Mouse (Mus musculus) thymus, postnatal 10 days (tissue): ENCODE measurements around the gene Sema3g.
A peak's percentile ranks its signal among the peaks of the same experiment; 100 is the strongest.

Source experiments
- DNase-seq, 2 experiments: peaks; one replicate each; pipeline ENCODE4 v3.0.0; 2021; ENCODE audit warnings: low spot score in 2 of 2

Sema3g gene

GRCm38 (mm10) chr14:31195968-31196367 is 21.7 kb upstream of the Sema3g start:
- peak in 1 of 2 experiments; percentile 24 for DNase-seq

- no peak for DNase-seq
These were observed 19.8 kb upstream of the Sema3g start for GRCm38 (mm10) chr14:31197547-31198516.

DNA sequence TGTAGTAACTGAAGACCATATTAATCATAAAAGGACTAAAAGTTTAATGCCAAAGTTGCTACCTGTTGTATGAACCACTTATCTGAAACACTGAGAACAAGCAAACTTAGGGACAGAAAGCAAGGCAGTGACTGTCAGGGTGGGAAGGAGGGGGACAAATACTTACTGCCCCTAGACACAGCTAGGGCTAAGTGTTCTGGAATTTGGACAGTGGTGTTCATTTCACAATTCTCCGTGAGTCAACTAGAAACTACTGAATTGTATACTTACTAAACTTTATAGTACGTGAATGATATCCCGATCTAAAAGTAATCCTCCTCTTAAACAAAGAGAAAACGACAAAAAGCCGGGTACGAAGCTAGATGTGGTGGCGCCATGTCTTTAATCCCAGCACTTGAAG is 18.1 kb upstream of the Sema3g start:
- DNase-seq: no peak

GRCm38 (mm10) chr14:31200038-31200437 is 17.6 kb upstream of the Sema3g start:
- no peak for DNase-seq

- DNase-seq: no peak
These were observed 12.8 kb upstream of the Sema3g start for GRCm38 (mm10) chr14:31204844-31205243.

- no peak for DNase-seq
These were observed 12.5 kb upstream of the Sema3g start for GRCm38 (mm10) chr14:31205244-31205561.

DNA sequence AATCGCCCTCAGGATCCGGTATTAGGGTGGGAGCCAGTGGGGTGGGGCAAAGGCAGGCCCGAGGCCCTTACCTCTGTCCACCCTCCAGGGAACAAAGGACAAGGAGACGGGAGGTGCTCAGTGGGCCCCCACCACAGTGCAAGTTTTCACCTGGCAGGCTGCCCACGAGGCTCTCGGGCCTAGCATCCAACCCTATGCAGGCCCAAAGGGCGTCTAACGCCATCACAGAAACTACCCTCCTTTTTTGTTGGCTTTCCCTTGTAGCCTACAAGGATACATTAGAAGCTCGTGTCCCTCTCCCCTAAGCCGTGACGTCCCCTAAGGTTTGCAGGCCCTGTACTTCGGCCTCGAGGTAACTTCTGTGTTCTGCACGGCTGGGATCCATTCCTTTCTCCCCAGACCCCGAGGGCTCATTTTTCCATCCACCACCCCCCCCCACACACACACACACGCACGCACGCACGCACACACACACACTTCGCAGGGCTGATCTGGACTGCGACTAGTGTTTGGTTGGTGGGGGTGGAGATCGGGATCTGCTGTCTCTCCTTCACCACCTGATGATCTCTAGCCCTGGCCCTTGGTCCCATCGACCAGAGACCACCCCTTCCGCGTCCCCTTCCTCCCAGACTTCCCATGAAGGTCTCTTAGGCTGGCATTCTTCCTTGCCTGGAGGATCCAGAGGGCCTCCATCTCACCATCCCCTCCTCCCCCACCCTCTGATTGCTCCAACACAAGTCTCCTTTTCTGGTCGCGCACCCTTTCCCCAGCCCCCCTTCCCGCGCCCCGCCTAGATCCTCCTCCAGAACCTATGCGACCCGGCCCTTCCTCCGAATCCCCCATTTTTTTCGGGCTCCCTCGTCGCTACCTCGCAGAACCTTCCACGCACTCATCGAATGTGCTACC is 11.8 kb upstream of the Sema3g start:
- DNase-seq: peak; percentile 44 to 45

- DNase-seq: peak; percentile 95 to 98
These were observed 11.1 kb upstream of the Sema3g start for GRCm38 (mm10) chr14:31206472-31206981.

DNA sequence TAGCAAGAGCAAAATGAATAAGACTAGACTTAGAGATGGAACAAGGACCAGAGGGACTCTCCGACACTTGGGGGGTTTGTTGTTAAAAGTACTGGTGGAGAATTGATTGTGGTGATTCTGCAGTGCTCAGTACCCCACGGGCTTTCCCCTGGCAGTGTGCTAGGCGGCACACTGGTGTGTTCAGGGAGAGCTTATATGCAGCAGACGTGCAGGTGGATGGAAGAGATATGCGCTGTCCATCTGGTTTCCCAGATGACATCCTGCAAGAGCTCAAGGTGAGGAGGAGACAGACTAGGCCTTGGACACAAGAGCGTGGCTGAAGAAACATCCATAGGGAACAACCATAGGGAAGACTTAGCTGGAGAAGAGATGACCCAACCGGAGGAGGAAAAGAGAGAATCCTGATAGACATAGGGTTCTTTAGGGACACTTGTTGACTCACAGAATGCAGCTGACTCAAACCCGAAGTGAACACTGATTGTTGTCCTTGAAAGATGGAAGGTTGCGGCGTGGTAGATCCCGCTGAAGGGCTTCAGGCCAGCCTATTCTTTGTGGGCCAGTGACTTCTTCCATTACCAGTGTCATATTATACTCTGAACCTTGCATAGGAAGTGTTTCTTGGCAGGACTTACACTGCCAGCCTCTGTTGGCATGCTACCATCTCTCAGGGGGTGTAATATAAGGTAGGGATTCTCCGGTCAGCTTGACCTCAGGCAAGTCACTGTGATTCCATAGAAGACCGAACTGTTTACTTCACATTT is 10.4 kb upstream of the Sema3g start:
- DNase-seq: no peak

DNA sequence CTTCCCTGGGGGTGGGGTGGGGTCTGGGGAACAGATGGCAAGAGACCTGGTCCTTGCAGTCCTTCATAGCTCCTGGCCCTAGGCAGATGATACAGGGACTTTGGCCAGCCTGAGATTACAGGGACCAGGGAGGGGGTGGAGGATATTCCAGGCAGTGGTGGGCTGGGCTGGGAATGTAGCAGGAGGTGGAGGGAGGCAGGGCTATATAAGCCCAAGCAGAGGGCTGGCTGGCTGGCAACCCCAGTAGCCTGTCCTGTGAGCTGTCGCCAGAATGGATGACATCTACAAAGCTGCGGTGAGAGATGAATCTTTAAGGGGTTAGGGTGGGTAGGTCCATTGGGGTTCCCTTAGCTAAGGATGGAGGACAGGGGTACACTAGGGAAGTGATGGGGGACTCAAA is 9.6 kb upstream of the Sema3g start, which contains the start of gene Tnnc1:
Gene Tnnc1 (plus strand): TSS at position 229 of the 400 bp plus-strand sequence.
- DNase-seq: no peak

GRCm38 (mm10) chr14:31209133-31209557 is 8.5 kb upstream of the Sema3g start:
- no peak for DNase-seq

GRCm38 (mm10) chr14:31211854-31212253 is 5.8 kb upstream of the Sema3g start:
- no peak for DNase-seq

GRCm38 (mm10) chr14:31212499-31212898 is 5.2 kb upstream of the Sema3g start:
- no peak for DNase-seq

GRCm38 (mm10) chr14:31213868-31214267 is 3.8 kb upstream of the Sema3g start:
- no peak for DNase-seq

DNA sequence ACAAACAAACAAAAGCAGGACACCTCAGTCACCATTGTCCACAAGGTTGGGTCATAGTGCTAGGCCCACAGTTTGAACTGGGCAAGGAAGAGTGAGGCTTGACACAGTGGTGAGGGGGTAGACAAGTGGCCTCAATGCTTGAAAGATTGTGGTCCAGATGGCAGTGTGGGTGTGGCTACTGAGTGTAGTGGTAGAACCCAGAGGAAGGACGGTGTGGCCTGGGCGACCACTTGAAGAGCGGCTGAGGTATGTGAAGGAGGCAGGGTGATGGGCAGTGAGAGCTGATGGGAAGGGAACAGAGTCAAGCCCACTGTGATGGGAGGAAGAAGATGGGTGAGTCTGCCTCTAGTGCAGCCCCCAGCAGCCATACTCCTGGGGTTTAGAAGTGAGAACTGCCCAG is 3.0 kb upstream of the Sema3g start:
- DNase-seq: no peak

DNA sequence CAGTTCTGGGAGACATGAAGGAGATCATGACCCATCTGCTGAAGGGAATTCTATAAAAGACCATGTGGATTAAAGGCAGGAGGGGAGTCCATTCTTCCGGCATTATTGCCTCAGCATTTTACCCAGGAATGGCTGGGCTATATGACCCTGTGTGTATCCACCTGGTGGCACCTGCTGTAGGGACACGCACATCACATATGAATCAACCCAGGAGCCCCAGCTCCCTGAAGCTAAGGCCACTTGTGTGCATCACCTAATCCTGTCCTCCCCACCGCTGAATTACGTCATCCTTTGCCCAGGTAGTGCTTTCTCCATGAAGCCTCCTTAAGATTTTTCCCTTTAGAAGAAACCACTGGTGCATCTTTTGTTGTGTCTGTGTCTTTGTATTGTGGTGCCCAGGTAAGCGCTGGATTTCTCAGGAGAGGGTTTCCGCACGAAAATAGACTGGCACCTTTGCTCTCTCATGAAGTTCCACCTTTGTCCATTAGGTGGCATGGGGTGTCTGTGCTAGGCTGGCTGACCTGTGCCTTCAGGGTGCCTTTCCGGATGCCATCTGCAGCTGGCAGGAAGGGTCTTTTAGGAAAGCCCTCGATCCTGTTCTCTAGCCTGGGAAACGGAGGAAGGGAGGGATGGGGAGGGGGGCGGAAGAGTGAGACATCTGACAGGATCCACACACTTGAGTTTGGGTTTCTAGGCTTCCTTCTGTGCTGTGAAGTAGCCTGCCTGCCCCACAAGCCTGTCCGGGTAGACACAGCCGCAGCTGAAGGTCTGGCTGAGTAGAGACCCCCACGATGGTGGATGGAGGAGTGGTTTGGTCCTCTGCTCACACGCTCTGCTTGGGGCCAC is 2.3 kb upstream of the Sema3g start:
- peak; percentile 54 to 81 for DNase-seq

- DNase-seq: no peak
These were observed 814 bp upstream of the Sema3g start, which contains the start of gene Nisch for GRCm38 (mm10) chr14:31216846-31217245. TSS of gene Nisch (minus strand) at chr14:31216946.

DNA sequence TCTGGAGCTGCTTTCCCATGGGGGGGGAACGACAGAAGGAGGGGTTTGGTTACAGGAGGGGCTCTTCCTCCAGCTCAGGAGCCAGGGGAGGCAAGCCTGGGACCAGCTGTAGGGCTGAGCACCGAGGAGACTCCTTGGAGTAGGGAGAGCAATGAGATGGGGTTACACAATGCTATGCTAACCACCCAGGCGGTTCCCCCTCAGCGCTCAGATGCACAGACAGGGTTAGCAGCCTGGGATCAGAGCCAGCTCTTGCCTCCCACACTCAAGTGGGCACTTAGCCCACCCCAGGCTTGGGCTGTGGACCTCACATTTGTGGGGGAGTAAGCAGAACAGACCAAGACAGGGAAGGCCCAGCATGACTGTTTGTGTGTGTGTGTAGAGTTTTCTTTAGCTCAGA is 9.3 kb downstream of the Sema3g start:
- no peak for DNase-seq

DNA sequence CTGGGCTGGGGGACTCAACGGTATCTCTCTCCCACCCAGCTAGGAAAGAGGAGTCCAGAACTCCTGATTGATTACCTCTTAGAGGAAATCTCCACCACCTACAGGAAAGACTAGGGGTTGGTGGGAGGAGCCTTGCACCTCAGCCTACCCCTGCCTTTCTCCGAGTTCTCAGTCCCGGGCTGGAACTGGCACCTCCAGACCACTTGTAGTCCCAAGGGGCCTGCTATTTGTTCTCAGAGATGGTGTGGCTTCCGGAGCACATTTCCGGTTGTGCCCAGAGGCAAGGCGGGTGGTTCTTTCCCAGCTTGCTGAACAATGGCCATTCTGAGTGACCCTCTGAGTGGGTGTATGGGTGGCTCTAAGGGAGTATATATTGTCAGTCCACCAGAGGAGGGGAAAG is 10.6 kb downstream of the Sema3g start:
- DNase-seq: no peak

DNA sequence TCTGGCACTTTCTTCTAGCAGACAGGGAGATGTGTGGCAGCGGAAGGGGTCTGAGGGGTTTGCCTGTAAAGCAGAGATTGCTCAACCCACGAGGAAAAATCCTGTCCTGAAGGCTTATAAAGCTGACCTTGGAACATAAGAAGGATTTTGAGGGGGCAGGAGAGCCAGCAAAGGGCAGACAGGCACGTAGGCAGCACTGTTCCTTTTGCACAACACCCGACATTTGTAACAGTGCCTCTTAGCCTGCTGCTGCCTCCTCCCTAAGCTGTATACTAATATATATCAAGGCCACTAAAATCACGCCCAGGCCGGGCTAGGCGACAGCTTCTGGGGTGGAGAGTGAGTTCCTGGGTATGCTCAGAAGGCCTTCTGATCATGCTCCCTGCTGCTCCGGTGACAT is 12.8 kb downstream of the Sema3g start:
- no peak for DNase-seq
